Mouse (Mus musculus): Measurements from ENCODE around the gene Wbp2nl. TPM values are rescaled to one million over a fixed set of nuclear protein-coding genes. Genes with fewer than 3 reads are reported as not detected.

Gene Wbp2nl
- total and polyA plus RNA-seq, 3 experiments = not detected

GRCm38 (mm10) chr15:82339150-82339549 is 40.4 kb downstream of the Wbp2nl start:
- H3K36me3 ChIP-seq (ENCODE audit: control insufficient read depth in 1 of 2, insufficient read depth in 2 of 2, low read length in 2 of 2) = peaks cover 0 to 32% of the 10 kb centered on the region in 2 experiments; a peak in 2 of 4 replicates
- peak overlapping the region; percentile 78 to 79 for H3K4me3 ChIP-seq (ENCODE audit: control insufficient read depth in 1 of 2, insufficient read depth in 1 of 2, low read depth in 2 of 2, low read length in 2 of 2)
- no peaks in the 10 kb centered on the region for H3K9me3 ChIP-seq (replicated peaks; ENCODE audit: insufficient read depth, low read length)
- H3K27ac ChIP-seq (ENCODE audit: control insufficient read depth, low read depth, low read length) = peak overlapping the region; percentile 98
- TF ChIP-seq POLR2AphosphoS2 (IDR thresholded peaks at IDR 0.05; ENCODE audit: low read length) (no peak), GATA1 (IDR thresholded peaks at IDR 0.05; ENCODE audit: low read depth, low read length) (no peak), MAX (IDR thresholded peaks at IDR 0.05; ENCODE audit: low read length) (no peak)
- DNase-seq (ENCODE audit: low read depth, low spot score) = no peak
- H3K27me3 ChIP-seq (ENCODE audit: control insufficient read depth in 1 of 2, insufficient read depth in 2 of 2, low read length in 2 of 2) = no peaks in the 10 kb centered on the region
- peaks cover 29% of the 10 kb centered on the region for H3K79me2 ChIP-seq (ENCODE audit: control insufficient read depth, insufficient read depth, low read length, poor library complexity)
- peak overlapping the region; percentile 94 for H3K9ac ChIP-seq (ENCODE audit: control insufficient read depth, low read depth, low read length, poor library complexity, severe bottlenecking)
- peaks cover 16 to 37% of the 10 kb centered on the region in 2 experiments for H3K4me1 ChIP-seq (ENCODE audit: control insufficient read depth in 1 of 2, insufficient read depth in 2 of 2, low read length in 2 of 2)

GRCm38 (mm10) chr15:82339634-82340254 is 41.0 kb downstream of the Wbp2nl start:
- Histone ChIP-seq H3K4me1 (ENCODE audit: control insufficient read depth in 1 of 2, insufficient read depth in 2 of 2, low read length in 2 of 2) (peaks cover 16 to 43% of the 10 kb centered on the region in 2 experiments), H3K27ac (ENCODE audit: control insufficient read depth, low read depth, low read length) (peak overlapping the region; percentile 98), H3K27me3 (ENCODE audit: control insufficient read depth in 1 of 2, insufficient read depth in 2 of 2, low read length in 2 of 2) (no peaks in the 10 kb centered on the region), H3K79me2 (ENCODE audit: control insufficient read depth, insufficient read depth, low read length, poor library complexity) (peaks cover 31% of the 10 kb centered on the region), H3K9me3 (replicated peaks; ENCODE audit: insufficient read depth, low read length) (no peaks in the 10 kb centered on the region), H3K9ac (ENCODE audit: control insufficient read depth, low read depth, low read length, poor library complexity, severe bottlenecking) (peak overlapping the region; percentile 94), H3K4me3 (ENCODE audit: control insufficient read depth in 1 of 2, insufficient read depth in 1 of 2, low read depth in 2 of 2, low read length in 2 of 2) (peak overlapping the region; percentile 78 to 79), H3K36me3 (ENCODE audit: control insufficient read depth in 1 of 2, insufficient read depth in 2 of 2, low read length in 2 of 2) (peaks cover 0 to 37% of the 10 kb centered on the region in 2 experiments; a peak in 2 of 4 replicates)
- DNase-seq (ENCODE audit: low read depth, low spot score) = peak; percentile 62
- TF ChIP-seq TBP (IDR thresholded peaks at IDR 0.05; ENCODE audit: low read depth, low read length) = peak; percentile 46; the same call in 1 of the 2 replicates
- no peak for TF ChIP-seq KAT2A (conservative IDR thresholded peaks at IDR 0.05; ENCODE audit: low read depth, low read length)
- peak in 1 of 2 experiments; percentile 22; a peak in 1 of 4 replicates for TF ChIP-seq EP300 (IDR thresholded peaks at IDR 0.05; ENCODE audit: low read depth in 1 of 2, low read length in 2 of 2)
- TF ChIP-seq TAL1 (IDR thresholded peaks at IDR 0.05; ENCODE audit: low read length) = peak; percentile 14; the same call in 1 of the 2 replicates
- no peak for TF ChIP-seq UBTF (IDR thresholded peaks at IDR 0.05; ENCODE audit: borderline replicate concordance, insufficient read depth, low read depth, low read length)
- no peak for TF ChIP-seq MAX (IDR thresholded peaks at IDR 0.05; ENCODE audit: low read length)
- TF ChIP-seq GATA1 (IDR thresholded peaks at IDR 0.05; ENCODE audit: low read depth, low read length) = no peak
- no peak; a peak in 1 of 4 replicates for TF ChIP-seq POLR2A (IDR thresholded peaks at IDR 0.05; ENCODE audit: control insufficient read depth in 1 of 2, insufficient read depth in 1 of 2, low read depth in 1 of 2, low read length in 2 of 2, poor library complexity in 1 of 2)
- no peak for TF ChIP-seq NRF1 (IDR thresholded peaks at IDR 0.05; ENCODE audit: insufficient read depth, low read depth, low read length, poor library complexity, severe bottlenecking)
- TF ChIP-seq GABPA (IDR thresholded peaks at IDR 0.05; ENCODE audit: low read depth, low read length) = no peak
- TF ChIP-seq POLR2AphosphoS2 (IDR thresholded peaks at IDR 0.05; ENCODE audit: low read length) = no peak
- TF ChIP-seq TCF12 (IDR thresholded peaks at IDR 0.05; ENCODE audit: low read depth, low read length) = 0 out of 2 replicates have a peak, but pooled peaks have one; percentile 37
- TF ChIP-seq SIN3A (IDR thresholded peaks at IDR 0.05; ENCODE audit: low read length) = peak; percentile 52
- TF ChIP-seq ZNF384 (IDR thresholded peaks at IDR 0.05; ENCODE audit: low read depth, low read length) = no peak
- TF ChIP-seq MYB (IDR thresholded peaks at IDR 0.05; ENCODE audit: low read depth, low read length) = no peak
- 0 out of 2 replicates have a peak, but pooled peaks have one; percentile 32 for TF ChIP-seq ELF1 (IDR thresholded peaks at IDR 0.05; ENCODE audit: low read depth, low read length)
- no peak for TF ChIP-seq SMC3 (IDR thresholded peaks at IDR 0.05; ENCODE audit: low read depth, low read length)
- no peak for TF ChIP-seq JUND (IDR thresholded peaks at IDR 0.05; ENCODE audit: low read depth, low read length)
- TF ChIP-seq E2F4 (IDR thresholded peaks at IDR 0.05; ENCODE audit: borderline replicate concordance, low read depth, low read length) = no peak
- no peak for TF ChIP-seq USF1 (IDR thresholded peaks at IDR 0.05; ENCODE audit: low read depth, low read length)
- peak; percentile 57; the same call in 1 of the 2 replicates for TF ChIP-seq ETS1 (IDR thresholded peaks at IDR 0.05; ENCODE audit: low read depth, low read length)
- TF ChIP-seq MEF2A (IDR thresholded peaks at IDR 0.05; ENCODE audit: extremely low read depth, insufficient replicate concordance, low read depth, low read length, poor library complexity, severe bottlenecking) = no peak
- no peak for TF ChIP-seq MXI1 (IDR thresholded peaks at IDR 0.05; ENCODE audit: low read depth, low read length)
- TF ChIP-seq HCFC1 (IDR thresholded peaks at IDR 0.05; ENCODE audit: low read depth, low read length) = 0 out of 2 replicates have a peak, but pooled peaks have one; percentile 26
- 0 out of 2 replicates have a peak, but pooled peaks have one; percentile 21 for TF ChIP-seq CHD1 (IDR thresholded peaks at IDR 0.05; ENCODE audit: low read depth, low read length)
- TF ChIP-seq RAD21 (IDR thresholded peaks at IDR 0.05; ENCODE audit: low read depth, low read length) = no peak
